Mouse (Mus musculus) liver, embryonic 12.5 days (tissue): ENCODE measurements around the gene Rilpl1. TPM values are rescaled to one million over a fixed set of nuclear protein-coding genes. Genes with fewer than 3 reads are reported as not detected.

ENCODE experiments used
- ATAC-seq: fragments of 200-750 bp; cut with Nextera tagmentation; 2 replicates; pipeline ENCODE4 v1.8.0; 2017; ENCODE audit warnings: moderate number of reproducible peaks, mild to moderate bottlenecking, moderate library complexity
- H3K27ac ChIP-seq: fragments of 300-500 bp; sonication (generic); 2 replicates; pipeline ENCODE4 v1.5.1; 2016; ENCODE audit warnings: mild to moderate bottlenecking
- H3K27me3 ChIP-seq: fragments of 300-500 bp; sonication (generic); replicated peaks from 2 replicates; pipeline ENCODE4 v1.6.1; 2016; ENCODE audit warnings: mild to moderate bottlenecking, moderate library complexity
- H3K36me3 ChIP-seq: fragments of 300-500 bp; sonication (generic); 2 replicates; pipeline ENCODE4 v1.6.1; 2016; ENCODE audit warnings: mild to moderate bottlenecking, moderate library complexity
- H3K4me1 ChIP-seq: fragments of 300-500 bp; sonication (generic); 2 replicates; pipeline ENCODE4 v1.6.1; 2016
- H3K4me2 ChIP-seq: fragments of 300-500 bp; sonication (generic); 2 replicates; pipeline ENCODE4 v1.6.1; 2016; ENCODE audit warnings: mild to moderate bottlenecking, moderate library complexity
- H3K4me3 ChIP-seq: fragments of 300-500 bp; sonication (generic); 2 replicates; pipeline ENCODE4 v1.5.1; 2016; ENCODE audit warnings: mild to moderate bottlenecking, moderate library complexity
- H3K9ac ChIP-seq: fragments of 300-500 bp; sonication (generic); 2 replicates; pipeline ENCODE4 v1.6.1; 2016; ENCODE audit warnings: mild to moderate bottlenecking, moderate library complexity
- H3K9me3 ChIP-seq: fragments of 300-500 bp; sonication (generic); replicated peaks from 2 replicates; pipeline ENCODE4 v1.6.1; 2016; ENCODE audit warnings: mild to moderate bottlenecking, moderate library complexity
- WGBS: fragments of 180-500 bp; shearing (Covaris S2); methylation state at CpG from one replicate; pipeline ENCODE4 v1.1.7; 2016; ENCODE audit not compliant: insufficient replicate concordance; 5-methylcytosine and 5-hydroxymethylcytosine counted together
- polyA plus RNA-seq: library from polyadenylated mRNA; unstranded; fragments of >200 nt; fragmentation: Nextera tagmentation; extraction: Ambion mirVana; gene quantifications from 2 replicates; pipeline ENCODE4 v1.2.1, GENCODE M21; 2016

Gene Rilpl1
- polyA plus RNA-seq, 1 experiment from 2014 or later = 4.5 TPM

GRCm38 (mm10) chr5:124528791-124529190, 2.4 kb downstream of the Rilpl1 start:
- H3K4me3 ChIP-seq = no peak overlapping the region
- peaks cover 41% of the 10 kb centered on the region for H3K4me1 ChIP-seq
- H3K4me2 ChIP-seq = peak overlapping the region; percentile 90
- peaks cover under 1% of the 10 kb centered on the region; the same call in 1 of the 2 replicates for H3K36me3 ChIP-seq
- no peak for ATAC-seq
- no peak overlapping the region for H3K9ac ChIP-seq
- 49% methylated on average over 9 of the region's 9 CpGs for WGBS
- H3K9me3 ChIP-seq = no peaks in the 10 kb centered on the region
- peaks cover 58% of the 10 kb centered on the region for H3K27me3 ChIP-seq
- H3K27ac ChIP-seq = no peak overlapping the region

GRCm38 (mm10) chr5:124528351-124528750, 2.8 kb downstream of the Rilpl1 start:
- no peak for ATAC-seq
- no peak overlapping the region for H3K27ac ChIP-seq
- peaks cover 3% of the 10 kb centered on the region; the same call in 1 of the 2 replicates for H3K36me3 ChIP-seq
- no peak overlapping the region for H3K4me3 ChIP-seq
- H3K4me2 ChIP-seq = peak overlapping the region; percentile 90; the same call in 1 of the 2 replicates
- H3K9me3 ChIP-seq = no peaks in the 10 kb centered on the region
- peaks cover 41% of the 10 kb centered on the region for H3K4me1 ChIP-seq
- H3K27me3 ChIP-seq = peaks cover 54% of the 10 kb centered on the region
- no peak overlapping the region for H3K9ac ChIP-seq
- 71% methylated on average over 4 of the region's 4 CpGs for WGBS

DNA sequence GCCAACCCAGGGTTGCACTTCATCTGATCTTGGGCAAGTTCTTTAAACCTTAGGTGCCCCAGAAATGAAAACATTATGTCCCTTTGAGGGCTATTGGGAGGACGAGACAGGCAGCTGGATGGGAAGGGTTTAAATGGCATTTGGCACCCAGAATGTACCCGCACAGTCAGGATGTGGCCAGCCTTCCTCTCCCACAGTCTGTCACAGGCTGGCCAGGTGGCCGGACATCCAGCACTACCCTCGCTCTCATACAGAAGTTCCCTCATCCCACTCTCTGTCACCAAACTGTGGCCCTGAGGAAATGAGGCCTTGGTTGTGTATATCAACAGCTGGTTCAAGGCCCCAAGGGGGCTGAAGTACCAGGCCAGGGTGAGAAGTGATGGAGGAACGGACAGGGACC, 6.2 kb downstream of the Rilpl1 start:
- no peak overlapping the region for H3K27ac ChIP-seq
- no peak for ATAC-seq
- peaks cover 20% of the 10 kb centered on the region for H3K27me3 ChIP-seq
- H3K4me2 ChIP-seq = no peak overlapping the region
- peaks cover 10% of the 10 kb centered on the region; the same call in 1 of the 2 replicates for H3K36me3 ChIP-seq
- H3K4me3 ChIP-seq = no peak overlapping the region
- no peaks in the 10 kb centered on the region for H3K9me3 ChIP-seq
- peaks cover 15% of the 10 kb centered on the region for H3K4me1 ChIP-seq
- H3K9ac ChIP-seq = no peak overlapping the region
- WGBS = 63% methylated on average over 5 of the region's 5 CpGs

DNA sequence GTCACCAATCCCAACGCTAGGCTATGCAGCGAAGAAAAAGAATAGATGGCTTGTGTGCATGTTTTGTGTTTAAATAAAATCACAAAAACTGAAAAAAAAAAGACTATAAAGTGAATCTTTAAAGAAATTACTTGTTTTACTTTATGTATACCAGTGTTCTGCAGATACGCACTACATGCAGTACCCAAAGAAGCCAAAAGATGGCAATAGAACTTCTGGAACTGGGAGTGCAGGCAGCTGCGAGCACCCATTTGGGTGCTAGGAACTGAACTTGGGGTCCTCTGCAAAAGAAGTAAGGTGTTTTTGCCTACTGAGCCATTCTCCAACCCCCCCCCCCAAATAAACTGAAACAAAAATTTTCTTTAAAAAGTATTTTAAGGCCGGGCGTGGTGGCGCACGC, 8.2 kb downstream of the Rilpl1 start:
- Histone ChIP-seq H3K4me2 (no peak overlapping the region), H3K9ac (no peak overlapping the region), H3K27ac (no peak overlapping the region), H3K4me1 (no peaks in the 10 kb centered on the region), H3K4me3 (no peak overlapping the region), H3K27me3 (peaks cover 1% of the 10 kb centered on the region; the same call in 1 of the 2 replicates), H3K36me3 (peaks cover 10% of the 10 kb centered on the region; the same call in 1 of the 2 replicates), H3K9me3 (no peaks in the 10 kb centered on the region)
- 89% methylated on average over 8 of the region's 8 CpGs for WGBS
- no peak for ATAC-seq

GRCm38 (mm10) chr5:124521588-124521987, 9.6 kb downstream of the Rilpl1 start:
- H3K4me1 ChIP-seq = no peaks in the 10 kb centered on the region
- ATAC-seq = no peak
- peaks cover 10% of the 10 kb centered on the region; the same call in 1 of the 2 replicates for H3K36me3 ChIP-seq
- no peaks in the 10 kb centered on the region for H3K27me3 ChIP-seq
- H3K4me2 ChIP-seq = no peak overlapping the region
- H3K4me3 ChIP-seq = no peak overlapping the region
- H3K9me3 ChIP-seq = no peaks in the 10 kb centered on the region
- no peak overlapping the region for H3K9ac ChIP-seq
- WGBS = 66% methylated on average over 4 of the region's 4 CpGs
- no peak overlapping the region for H3K27ac ChIP-seq

GRCm38 (mm10) chr5:124518648-124519047, 12.5 kb downstream of the Rilpl1 start:
- 81% methylated on average over 10 of the region's 10 CpGs for WGBS

GRCm38 (mm10) chr5:124515789-124516188, 15.4 kb downstream of the Rilpl1 start:
- no peak for ATAC-seq
- WGBS = 72% methylated on average over 5 of the region's 5 CpGs

More at GRCm38 (mm10) chr5:124518648-124519047, 12.5 kb downstream of the Rilpl1 start:
- no peak overlapping the region for H3K9ac ChIP-seq
- H3K9me3 ChIP-seq = no peaks in the 10 kb centered on the region
- no peak overlapping the region for H3K4me2 ChIP-seq
- peaks cover 9% of the 10 kb centered on the region; the same call in 1 of the 2 replicates for H3K36me3 ChIP-seq
- H3K4me3 ChIP-seq = no peak overlapping the region
- ATAC-seq = no peak
- no peaks in the 10 kb centered on the region for H3K27me3 ChIP-seq
- H3K27ac ChIP-seq = no peak overlapping the region
- no peaks in the 10 kb centered on the region for H3K4me1 ChIP-seq

DNA sequence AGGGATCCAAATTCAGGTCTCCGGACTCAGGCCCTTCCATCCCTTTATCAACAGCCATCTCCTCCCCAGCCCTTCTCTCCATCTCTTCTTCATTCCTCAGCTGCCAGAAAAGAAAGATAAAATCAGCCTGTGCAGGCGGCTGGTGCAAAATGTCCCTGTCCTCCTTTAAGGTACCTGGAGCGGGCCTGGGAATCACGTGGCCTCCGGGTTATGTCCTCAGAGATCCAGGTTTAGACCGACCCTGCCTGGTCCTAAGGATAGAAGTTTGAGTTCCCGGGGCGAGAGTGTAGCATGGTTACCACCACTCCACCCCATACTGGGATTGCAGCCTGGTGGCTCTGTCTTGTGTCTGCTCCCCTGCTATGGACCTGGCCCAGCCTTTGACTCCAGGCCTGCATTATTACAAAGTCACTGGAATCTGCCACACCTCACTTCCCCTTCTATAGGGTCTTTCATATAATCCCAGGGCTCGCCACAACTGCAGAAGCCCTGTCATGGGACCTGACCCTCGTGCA, 20.6 kb downstream of the Rilpl1 start:
- whole genome bisulfite sequencing = 68% methylated on average over 10 of the region's 10 CpGs
- H3K9me3 ChIP-seq = no peaks in the 10 kb centered on the region
- no peaks in the 10 kb centered on the region for H3K4me1 ChIP-seq
- H3K36me3 ChIP-seq = no peaks in the 10 kb centered on the region
- ATAC-seq = no peak
- H3K27me3 ChIP-seq = peaks cover 7% of the 10 kb centered on the region; the same call in 1 of the 2 replicates
- no peak overlapping the region for H3K4me3 ChIP-seq
- H3K9ac ChIP-seq = no peak overlapping the region
- H3K4me2 ChIP-seq = no peak overlapping the region
- H3K27ac ChIP-seq = no peak overlapping the region

More at GRCm38 (mm10) chr5:124515789-124516188, 15.4 kb downstream of the Rilpl1 start:
- Histone ChIP-seq H3K36me3 (peaks cover 3% of the 10 kb centered on the region; the same call in 1 of the 2 replicates), H3K4me3 (no peak overlapping the region), H3K4me2 (no peak overlapping the region), H3K27me3 (no peaks in the 10 kb centered on the region; the same call in 1 of the 2 replicates), H3K9me3 (no peaks in the 10 kb centered on the region), H3K27ac (no peak overlapping the region), H3K9ac (no peak overlapping the region), H3K4me1 (no peaks in the 10 kb centered on the region)

DNA sequence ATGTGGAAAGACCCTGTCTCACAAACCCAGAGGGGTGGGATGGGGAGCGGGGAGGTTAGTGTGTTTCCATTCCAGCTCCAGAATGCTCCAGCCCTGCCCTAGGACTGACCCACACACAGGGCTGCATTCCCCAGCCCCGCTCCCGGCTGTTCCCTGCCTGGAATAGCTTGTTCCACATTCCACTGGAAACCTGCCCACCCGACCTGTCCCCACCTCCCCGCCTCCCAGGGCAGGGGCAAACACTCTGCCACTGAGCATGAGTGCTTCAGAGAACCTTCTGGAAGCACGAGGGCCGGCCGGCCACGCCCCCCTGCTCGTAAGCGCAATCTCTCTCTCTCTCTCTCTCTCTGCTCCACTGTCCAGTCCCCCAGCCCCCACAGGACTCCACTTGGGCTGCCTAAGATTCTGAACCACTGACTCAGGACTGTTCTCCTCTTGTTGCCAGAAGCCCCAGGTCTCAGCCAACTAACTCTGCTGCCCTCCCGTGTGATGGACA, 21.4 kb downstream of the Rilpl1 start:
- no peaks in the 10 kb centered on the region for H3K4me1 ChIP-seq
- H3K27ac ChIP-seq = no peak overlapping the region
- H3K4me2 ChIP-seq = no peak overlapping the region
- no peak overlapping the region for H3K9ac ChIP-seq
- H3K4me3 ChIP-seq = no peak overlapping the region
- peaks cover 7% of the 10 kb centered on the region; the same call in 1 of the 2 replicates for H3K27me3 ChIP-seq
- 68% methylated on average over 12 of the region's 12 CpGs for WGBS
- no peak for ATAC-seq
- H3K9me3 ChIP-seq = no peaks in the 10 kb centered on the region
- H3K36me3 ChIP-seq = no peaks in the 10 kb centered on the region

- H3K27ac ChIP-seq = no peak overlapping the region
These were observed 22.0 kb downstream of the Rilpl1 start for GRCm38 (mm10) chr5:124509200-124509599.

DNA sequence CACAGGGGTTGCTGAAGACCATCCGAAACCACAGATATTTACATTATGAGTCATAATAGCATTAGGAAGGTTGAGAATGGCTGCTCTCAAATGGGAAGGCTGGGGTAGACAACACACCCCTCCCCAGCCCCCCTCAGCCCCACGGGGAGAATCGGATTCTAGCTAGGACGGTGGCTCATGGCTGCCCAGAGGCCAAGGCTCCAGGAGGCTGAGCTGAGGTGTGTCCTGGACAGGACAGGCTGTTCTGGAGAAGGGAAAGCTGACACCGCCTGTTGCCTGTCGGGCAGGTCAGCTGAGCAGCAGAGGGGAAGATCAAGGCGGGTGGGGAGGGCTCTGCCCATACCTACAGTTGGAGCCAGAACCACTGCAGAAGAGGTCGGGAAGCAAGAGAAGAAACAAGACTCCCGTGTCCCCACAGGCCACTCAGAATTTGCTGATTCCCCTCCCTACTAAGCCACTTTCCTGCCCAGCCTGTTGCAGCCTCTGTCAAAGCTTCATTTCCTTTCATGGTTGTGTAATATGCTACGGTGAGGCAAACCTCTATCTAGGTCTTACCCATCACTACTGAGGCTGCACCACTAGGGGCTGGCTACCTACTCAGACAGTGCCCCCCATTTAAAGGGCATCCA, 24.3 kb downstream of the Rilpl1 start:
- Histone ChIP-seq H3K4me1 (no peaks in the 10 kb centered on the region), H3K36me3 (0 out of 2 replicates have a peak, but pooled peaks cover 4% of the 10 kb centered on the region), H3K27ac (no peak overlapping the region), H3K4me2 (no peak overlapping the region), H3K4me3 (no peak overlapping the region), H3K9me3 (no peaks in the 10 kb centered on the region), H3K9ac (no peak overlapping the region), H3K27me3 (peaks cover 14% of the 10 kb centered on the region; the same call in 1 of the 2 replicates)
- no peak for ATAC-seq
- 44% methylated on average over 10 of the region's 10 CpGs for WGBS

More at GRCm38 (mm10) chr5:124509200-124509599, 22.0 kb downstream of the Rilpl1 start:
- no peaks in the 10 kb centered on the region for H3K9me3 ChIP-seq
- ATAC-seq = no peak
- H3K36me3 ChIP-seq = no peaks in the 10 kb centered on the region
- no peaks in the 10 kb centered on the region for H3K4me1 ChIP-seq
- no peak overlapping the region for H3K4me3 ChIP-seq
- no peak overlapping the region for H3K9ac ChIP-seq
- no peak overlapping the region for H3K4me2 ChIP-seq
- WGBS = 81% methylated on average over 6 of the region's 6 CpGs
- peaks cover 9% of the 10 kb centered on the region; the same call in 1 of the 2 replicates for H3K27me3 ChIP-seq

DNA sequence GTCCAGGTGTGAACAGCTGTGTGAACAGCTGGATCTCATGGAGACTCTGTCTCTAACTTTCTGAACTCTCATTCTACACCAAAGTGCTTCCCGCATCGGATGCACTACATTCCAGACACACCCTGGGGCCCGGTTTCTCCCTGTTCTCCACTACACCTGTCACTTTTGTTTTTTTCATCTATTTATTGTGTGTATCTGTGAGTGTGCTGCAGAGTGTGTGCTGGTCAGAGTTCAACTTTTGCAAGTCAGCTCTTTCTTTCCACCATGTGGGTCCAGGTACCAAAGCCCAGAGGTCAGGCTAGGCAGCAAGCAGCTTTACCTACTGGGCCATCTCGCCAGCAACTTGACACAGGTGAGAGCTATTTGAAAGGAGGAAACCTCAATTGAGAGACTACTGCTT, 26.0 kb downstream of the Rilpl1 start:
- no peak for ATAC-seq
- no peak overlapping the region for H3K4me3 ChIP-seq
- H3K27me3 ChIP-seq = 0 out of 2 replicates have a peak, but pooled peaks cover 14% of the 10 kb centered on the region
- H3K27ac ChIP-seq = no peak overlapping the region
- no peak overlapping the region for H3K4me2 ChIP-seq
- 84% methylated on average over 4 of the region's 4 CpGs for WGBS
- H3K9me3 ChIP-seq = no peaks in the 10 kb centered on the region
- H3K36me3 ChIP-seq = peaks cover 11% of the 10 kb centered on the region; the same call in 1 of the 2 replicates
- no peaks in the 10 kb centered on the region for H3K4me1 ChIP-seq
- no peak overlapping the region for H3K9ac ChIP-seq
